ENCODE assay signal across 22 mouse cellular contexts in the genomic region with DNA sequence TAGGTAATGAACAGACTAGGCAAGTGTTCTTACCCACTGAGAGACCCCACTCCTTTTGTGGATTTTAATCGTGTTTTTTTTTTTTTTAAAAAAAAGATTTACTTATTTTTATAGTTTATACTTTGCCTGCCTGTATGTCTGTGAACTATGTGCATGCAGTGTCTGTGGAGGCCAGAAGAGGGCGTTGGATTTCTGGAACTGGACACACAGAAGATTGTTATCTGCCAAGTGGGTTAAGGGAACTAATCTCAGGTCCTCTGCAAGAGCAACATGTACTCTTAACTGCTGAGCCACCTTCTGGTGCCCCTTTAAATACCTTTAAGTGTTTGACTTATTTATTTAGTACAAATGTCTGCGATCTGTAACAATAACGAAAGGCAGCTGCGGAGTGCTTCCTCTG.
DNase-seq lines count a peak whose midpoint lies in the region; ATAC-seq and TF ChIP-seq lines count a peak whose summit lies in the region.
"Had no signal": no experiment of that assay in that cellular context is flagged by ENCODE, and none has a peak within 500 bp of the region (broad histone marks: within the 10 kb centered on the region; RNA-seq: fewer than 3 reads in every experiment).

No protein-coding gene starts in this region.

- no peak overlapping the region for H3K4me3 ChIP-seq in hindbrain, postnatal 0 days (ENCODE audit: low read length)
- no peak overlapping the region for H3K4me3 ChIP-seq in hindbrain, embryonic 13.5 days
- H3K4me3 ChIP-seq in lung, embryonic 14.5 days (ENCODE audit: low read depth, low read length): no peak overlapping the region
- H3K4me3 ChIP-seq in lung, adult 2 months (replicated peaks; ENCODE audit: extremely low read depth, low read depth, low read length): no peak overlapping the region
- H3K4me3 ChIP-seq in thymus, adult 2 months (ENCODE audit: control insufficient read depth, insufficient read depth, low read length): no peak overlapping the region
- H3K4me3 ChIP-seq: embryonic facial prominence, embryonic 13.5 days; forebrain, embryonic 15.5 days; heart, embryonic 13.5 days; limb, embryonic 10.5 days; liver, embryonic 12.5 days; midbrain, embryonic 13.5 days; myocyte had no signal

- no peak for ATAC-seq in hindbrain, postnatal 0 days
- ATAC-seq in hindbrain, embryonic 13.5 days (ENCODE audit: low FRiP score): no peak
- ATAC-seq in lung, embryonic 14.5 days (ENCODE audit: insufficient read depth): no peak
- ATAC-seq: activated CD4-positive, CD25-positive, alpha-beta regulatory T cell, adult 4 months; forebrain, embryonic 15.5 days; liver, embryonic 12.5 days; midbrain, embryonic 13.5 days had no signal

- no peaks in the 10 kb centered on the region for H3K9me3 ChIP-seq in hindbrain, postnatal 0 days (ENCODE audit: low read length)
- H3K9me3 ChIP-seq in hindbrain, embryonic 13.5 days: no peaks in the 10 kb centered on the region
- H3K9me3 ChIP-seq in lung, embryonic 14.5 days (ENCODE audit: low read depth, low read length): no peaks in the 10 kb centered on the region
- H3K9me3 ChIP-seq: embryonic facial prominence, embryonic 13.5 days; forebrain, embryonic 15.5 days; heart, embryonic 13.5 days; limb, embryonic 10.5 days; liver, embryonic 12.5 days; midbrain, embryonic 13.5 days had no signal

- no peaks in the 10 kb centered on the region for H3K36me3 ChIP-seq in hindbrain, postnatal 0 days (ENCODE audit: insufficient read depth, low read length)
- H3K36me3 ChIP-seq in hindbrain, embryonic 13.5 days: no peaks in the 10 kb centered on the region; the same call in 1 of the 2 replicates
- H3K36me3 ChIP-seq in lung, embryonic 14.5 days (ENCODE audit: insufficient read depth): no peaks in the 10 kb centered on the region
- H3K36me3 ChIP-seq in thymus, adult 2 months (ENCODE audit: control insufficient read depth, insufficient read depth, low read length): no peaks in the 10 kb centered on the region
- H3K36me3 ChIP-seq: embryonic facial prominence, embryonic 13.5 days; forebrain, embryonic 15.5 days; midbrain, embryonic 13.5 days had no signal

- no peak overlapping the region for H3K9ac ChIP-seq in hindbrain, postnatal 0 days (replicated peaks; ENCODE audit: low read length)
- H3K9ac ChIP-seq in hindbrain, embryonic 13.5 days: no peak overlapping the region
- H3K9ac ChIP-seq in lung, embryonic 14.5 days: no peak overlapping the region
- H3K9ac ChIP-seq: embryonic facial prominence, embryonic 13.5 days; forebrain, embryonic 15.5 days; heart, embryonic 13.5 days; hindbrain, embryonic 14.5 days; liver, embryonic 12.5 days; midbrain, embryonic 13.5 days had no signal

- H3K27me3 ChIP-seq in hindbrain, postnatal 0 days (ENCODE audit: insufficient read depth, low read length): no peaks in the 10 kb centered on the region
- no peaks in the 10 kb centered on the region for H3K27me3 ChIP-seq in hindbrain, embryonic 13.5 days
- no peaks in the 10 kb centered on the region for H3K27me3 ChIP-seq in lung, embryonic 14.5 days (ENCODE audit: insufficient read depth, low read length)
- no peaks in the 10 kb centered on the region for H3K27me3 ChIP-seq in thymus, adult 2 months (ENCODE audit: control insufficient read depth, insufficient read depth, low read length)
- H3K27me3 ChIP-seq: embryonic facial prominence, embryonic 13.5 days; forebrain, embryonic 15.5 days; heart, embryonic 13.5 days; liver, embryonic 12.5 days; midbrain, embryonic 13.5 days had no signal

- TF ChIP-seq POLR2A in lung, adult 2 months (IDR thresholded peaks at IDR 0.05; ENCODE audit: borderline replicate concordance, extremely low read depth, low read depth, low read length): no peak
- TF ChIP-seq POLR2A in thymus, adult 2 months (IDR thresholded peaks at IDR 0.05; ENCODE audit: control insufficient read depth, extremely low read depth, insufficient read depth, low read length, poor library complexity): no peak

- no peak for DNase-seq in hindbrain, postnatal 0 days (ENCODE audit: low spot score)
- DNase-seq in lung, embryonic 14.5 days: no peak
- DNase-seq in lung, adult 2 months: no peak
- peak; percentile 68 for DNase-seq in ES-CJ7 (ENCODE audit: low read depth, low spot score)
- DNase-seq in induced T-regulatory cell, adult 2 months (ENCODE audit: low read depth): peak; percentile 19
- DNase-seq in thymus, adult 2 months: no peak
- DNase-seq in thymus, adult 18-20 months: no peak
- DNase-seq: adrenal gland, postnatal 10 days; kidney, adult 11 months; kidney, postnatal 10 days; lung, postnatal 10 days; thymus, postnatal 4 days had no signal

- 76% methylated on average over 5 of the region's 5 CpGs for WGBS in hindbrain, postnatal 0 days
- 75% methylated on average over 5 of the region's 5 CpGs for WGBS in hindbrain, embryonic 13.5 days
- WGBS in lung, embryonic 14.5 days: 42% methylated on average over 5 of the region's 5 CpGs
- WGBS in lung, adult 2 months: 68% methylated on average over 5 of the region's 5 CpGs
- 84% methylated on average over 5 of the region's 5 CpGs for WGBS in thymus, adult 2 months

- H3K4me2 ChIP-seq in hindbrain, postnatal 0 days (ENCODE audit: low read depth, low read length): no peak overlapping the region
- H3K4me2 ChIP-seq in hindbrain, embryonic 13.5 days: no peak overlapping the region
- H3K4me2 ChIP-seq in lung, embryonic 14.5 days: no peak overlapping the region
- H3K4me2 ChIP-seq: embryonic facial prominence, embryonic 13.5 days; forebrain, embryonic 15.5 days; heart, embryonic 13.5 days; hindbrain, embryonic 14.5 days; liver, embryonic 12.5 days; midbrain, embryonic 13.5 days had no signal

- H3K4me1 ChIP-seq in hindbrain, postnatal 0 days (ENCODE audit: insufficient read depth, low read length): no peaks in the 10 kb centered on the region
- peaks cover 15% of the 10 kb centered on the region; the same call in 1 of the 2 replicates for H3K4me1 ChIP-seq in hindbrain, embryonic 13.5 days (replicated peaks)
- no peaks in the 10 kb centered on the region for H3K4me1 ChIP-seq in lung, embryonic 14.5 days (ENCODE audit: insufficient read depth)
- H3K4me1 ChIP-seq in lung, adult 2 months (ENCODE audit: control insufficient read depth, insufficient read depth, low read length): peaks cover 4% of the 10 kb centered on the region
- no peaks in the 10 kb centered on the region for H3K4me1 ChIP-seq in thymus, adult 2 months (replicated peaks; ENCODE audit: control insufficient read depth, insufficient read depth, low read length)
- H3K4me1 ChIP-seq: forebrain, embryonic 15.5 days; midbrain, embryonic 13.5 days had no signal

- no peak overlapping the region for H3K27ac ChIP-seq in hindbrain, postnatal 0 days
- H3K27ac ChIP-seq in hindbrain, embryonic 13.5 days: no peak overlapping the region
- H3K27ac ChIP-seq in lung, embryonic 14.5 days (ENCODE audit: low read depth): no peak overlapping the region
- H3K27ac ChIP-seq in thymus, adult 2 months (ENCODE audit: control insufficient read depth, insufficient read depth, low read length): no peak overlapping the region
- H3K27ac ChIP-seq: forebrain, embryonic 15.5 days; heart, embryonic 13.5 days; hindbrain, embryonic 14.5 days; midbrain, embryonic 13.5 days had no signal

- peak; percentile 21; the same call in 1 of the 2 replicates for TF ChIP-seq CTCF in hindbrain, postnatal 0 days (IDR thresholded peaks at IDR 0.05; ENCODE audit: low read depth)
- peak; percentile 50; the same call in 1 of the 2 replicates for TF ChIP-seq CTCF in lung, embryonic 14.5 days (IDR thresholded peaks at IDR 0.05; ENCODE audit: low read depth)
- TF ChIP-seq CTCF in lung, adult 2 months (IDR thresholded peaks at IDR 0.05; ENCODE audit: insufficient read depth, low read length): no peak; the same call in 1 of the 2 replicates
- TF ChIP-seq CTCF in thymus, adult 2 months (IDR thresholded peaks at IDR 0.05; ENCODE audit: borderline replicate concordance, control insufficient read depth, extremely low read depth, insufficient read depth, low read length, poor library complexity): no peak

Comparison
In these comparisons a context has a peak if more than half of its experiments do, and no peak if none do; other contexts are left out.
1. CTCF ChIP-seq: peak in hindbrain, postnatal 0 days (single experiment) and lung, embryonic 14.5 days (single experiment); none in lung, adult 2 months (single experiment) and thymus, adult 2 months (single experiment).
2. DNase-seq: peak in ES-CJ7 (single experiment) and induced T-regulatory cell, adult 2 months (single experiment); none in hindbrain, postnatal 0 days (single experiment), lung, embryonic 14.5 days (single experiment), lung, adult 2 months (single experiment), thymus, adult 2 months (single experiment) and thymus, adult 18-20 months (0 of 2).